Mouse (Mus musculus) mouse embryonic stem cell (cell line): ENCODE measurements around the gene Gm49354.
"Not testable (repeated sequence)": the region's sequence is repeated elsewhere in the genome, so short reads cannot be mapped to it uniquely, and the experiment has no call there.

Experiments
- in situ Hi-C, 2 experiments: fragments of 300-500 bp; cut with MboI; formaldehyde crosslinking; loops; 1 replicate in 1 of 2; 3 replicates in 1 of 2; pipeline ENCODE4 v1.14.3; 2019 to 2020; ENCODE audit warnings: low sequenced_read_pairs in 2 of 2, low pct_unique_long_range_greater_than_20kb in 1 of 2, mixed read lengths in 1 of 2; ENCODE audit not compliant: unreplicated experiment in 1 of 2

Gene Gm49354

DNA sequence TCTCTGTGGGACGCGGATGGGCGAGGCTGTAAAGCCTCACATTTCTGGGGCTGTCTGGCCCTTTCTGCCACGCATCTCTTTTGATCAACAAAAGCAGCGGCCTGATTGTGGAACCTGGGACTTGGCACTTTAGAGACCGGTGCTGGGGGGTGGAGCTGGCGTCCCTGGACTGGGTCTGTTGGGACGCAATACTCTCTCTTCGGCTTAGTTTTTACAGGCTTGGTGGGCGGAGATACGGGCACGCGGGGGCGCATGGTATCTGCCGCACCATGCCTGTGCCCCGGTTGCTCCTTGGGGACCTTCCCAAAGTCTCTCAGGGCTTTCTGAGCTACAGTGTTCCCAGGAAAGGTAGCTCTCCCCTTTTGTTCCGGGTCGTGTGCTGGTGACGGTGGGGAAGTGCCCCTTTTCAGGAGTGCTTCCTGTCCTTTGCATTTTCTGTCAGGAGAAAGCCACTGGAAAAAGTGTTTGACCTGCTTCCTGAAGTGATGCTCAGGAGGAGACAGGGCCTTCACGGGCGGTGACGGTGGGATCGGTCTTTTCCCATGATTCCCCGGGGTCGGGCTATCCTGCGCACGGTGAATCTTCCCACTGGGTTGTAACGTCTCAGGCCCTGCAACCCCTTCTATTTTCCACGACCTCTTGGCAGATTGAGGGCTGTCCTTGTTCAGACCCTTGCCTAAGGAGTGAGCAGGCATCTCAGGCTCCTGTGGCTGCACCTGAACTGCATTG is 55.7 kb downstream of the Gm49354 start:
- in situ Hi-C loops, result no loop called here

DNA sequence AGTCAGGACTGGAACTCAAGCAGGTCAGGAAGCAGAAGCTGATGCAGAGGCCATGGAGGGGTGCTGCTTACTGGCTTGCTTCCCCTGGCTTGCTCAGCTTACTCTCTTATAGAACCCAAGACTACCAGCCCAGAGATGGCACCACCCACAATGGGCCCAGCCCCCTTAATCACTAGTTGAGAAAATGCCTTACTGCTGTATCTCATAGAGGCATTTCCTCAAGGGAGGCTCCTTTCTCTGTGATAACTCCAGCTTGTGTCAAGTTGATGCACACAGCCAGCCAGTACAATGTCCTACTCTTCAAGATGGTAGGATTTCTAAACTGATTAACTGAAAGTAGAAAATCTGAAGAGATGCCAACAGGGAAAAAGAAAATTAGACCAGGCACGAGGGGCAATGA is 60.0 kb downstream of the Gm49354 start:
- in situ Hi-C loops, result not testable (repeated sequence)

DNA sequence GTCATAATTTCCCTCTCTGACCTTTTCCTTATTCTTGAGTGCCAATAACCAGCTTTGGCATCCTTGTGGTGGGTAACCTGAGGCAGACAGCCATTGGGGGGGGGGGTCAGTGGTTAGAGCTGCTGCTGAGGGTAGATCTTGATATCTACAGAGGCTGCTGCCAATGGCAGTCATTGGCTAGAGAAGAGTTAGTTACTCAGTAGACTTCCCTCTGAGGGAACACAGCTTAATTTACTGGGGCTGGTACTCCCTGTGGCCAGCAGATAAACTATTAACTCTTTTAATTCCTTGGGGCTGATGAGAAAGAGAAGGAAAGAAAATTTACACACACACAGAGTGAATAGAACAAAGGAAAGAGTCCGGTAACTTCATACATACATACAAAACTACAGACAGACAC is 62.6 kb downstream of the Gm49354 start:
- in situ Hi-C loops, result no loop called here

DNA sequence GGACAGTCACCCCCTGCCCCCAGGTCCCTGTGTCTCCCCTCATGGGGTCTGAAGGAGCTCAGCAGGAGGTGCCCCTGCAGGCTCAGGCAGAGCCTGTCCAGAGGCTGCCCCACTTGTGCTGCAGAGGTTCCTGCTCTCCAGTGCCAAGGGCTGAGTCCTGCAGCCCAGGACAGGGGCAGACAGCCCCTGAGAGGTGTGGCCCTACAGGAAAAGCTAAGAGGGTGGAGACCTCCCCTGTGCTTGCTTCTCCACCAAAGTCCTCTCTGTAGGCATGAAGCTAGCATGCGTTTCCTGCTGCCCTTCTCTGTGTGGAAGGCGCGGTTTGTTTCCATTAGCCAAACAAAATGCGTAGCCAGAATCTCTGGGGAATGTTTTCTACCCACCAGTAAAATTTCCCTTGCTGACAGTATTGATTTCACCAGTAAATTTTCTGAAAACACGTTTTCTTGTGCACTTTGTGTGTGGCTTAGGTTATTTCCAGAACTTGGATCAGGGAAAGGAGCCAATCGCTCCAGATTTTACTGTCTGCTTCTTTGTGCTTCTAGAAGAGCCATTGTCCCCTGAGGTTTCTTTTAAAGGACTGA is 63.1 kb downstream of the Gm49354 start:
- in situ Hi-C loops, result not testable (repeated sequence)

DNA sequence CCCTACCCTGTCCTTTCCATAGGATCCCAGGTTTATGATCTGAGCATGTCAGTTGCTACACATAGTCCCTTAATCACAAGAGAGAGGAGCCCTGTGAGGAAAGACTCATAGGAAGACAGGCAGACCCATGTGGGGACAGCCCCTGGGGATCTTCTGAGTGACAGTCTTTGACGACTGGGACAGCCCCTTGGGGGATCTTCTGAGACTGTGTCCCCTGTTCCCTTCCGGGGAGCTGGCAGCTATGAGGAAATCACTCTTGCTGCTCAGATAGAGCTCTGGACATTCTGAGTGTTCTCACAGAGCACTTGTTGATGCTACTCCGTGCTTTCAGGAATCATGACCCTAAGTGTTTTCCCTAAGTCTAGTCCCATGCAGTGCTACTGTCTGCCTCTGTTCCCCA is 68.3 kb downstream of the Gm49354 start:
- in situ Hi-C loops, result no loop called here

DNA sequence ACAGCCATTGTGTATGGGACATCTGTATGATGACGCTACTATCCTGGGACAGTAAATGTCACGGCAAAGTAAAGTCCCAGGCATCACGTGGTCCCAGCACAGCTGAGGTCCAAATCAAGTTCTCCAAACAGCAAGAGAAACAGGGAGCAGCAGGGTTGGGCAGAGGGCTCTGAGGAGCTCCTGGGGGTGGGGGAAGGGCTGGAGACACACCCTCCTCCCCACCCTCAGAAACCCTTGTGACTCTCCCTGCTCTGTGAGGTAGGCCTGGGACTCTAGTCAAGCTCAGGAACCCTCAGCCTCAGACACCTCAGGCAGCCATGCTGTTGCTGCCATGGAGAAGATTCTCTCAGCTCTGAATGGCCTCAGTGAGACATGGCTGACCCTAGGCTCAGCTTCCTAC is 70.1 kb downstream of the Gm49354 start, which contains the start of gene Spata31d1b:
TSS of gene Spata31d1b (plus strand) at position 301 of the 400 bp plus-strand sequence.
- in situ Hi-C loops, result not testable (repeated sequence)

DNA sequence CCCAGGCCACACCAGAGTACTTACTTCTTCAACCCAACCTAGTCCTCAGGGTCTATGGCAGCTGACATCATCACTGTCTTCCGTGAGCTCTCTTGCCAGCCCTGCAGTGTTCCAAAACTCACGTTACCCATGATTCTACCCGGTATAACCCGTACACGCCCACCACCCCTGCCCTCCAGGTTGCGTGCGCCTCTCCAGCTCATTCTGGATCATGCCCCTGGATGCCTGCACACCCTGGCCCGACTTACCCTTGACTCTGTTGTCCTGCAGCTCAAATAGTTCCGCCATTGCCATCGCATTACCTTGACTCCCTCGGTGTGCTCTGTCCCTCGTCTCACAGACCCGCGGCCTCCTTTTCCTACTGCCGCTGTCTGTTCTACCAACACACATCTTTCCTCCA is 71.8 kb downstream of the Gm49354 start, which contains the start of gene Spata31d1a:
TSS of gene Spata31d1a (minus strand) at position 101 of the 400 bp plus-strand sequence.
- in situ Hi-C loops, result no loop called here
